Mouse (Mus musculus) lung, embryonic 15.5 days (tissue): ENCODE results near the gene 1810049J17Rik. TPM values are rescaled to one million over a fixed set of nuclear protein-coding genes. Genes with fewer than 3 reads are reported as not detected.

ENCODE experiments used
- ATAC-seq: fragments of 200-750 bp; cut with Nextera tagmentation; 2 replicates; pipeline ENCODE4 v1.8.0; 2017; ENCODE audit warnings: moderate number of reproducible peaks, borderline replicate concordance; ENCODE audit not compliant: low FRiP score, low TSS enrichment; ENCODE audit errors: extremely low read depth
- H3K27ac ChIP-seq: fragments of 300-500 bp; sonication (generic); 2 replicates; pipeline ENCODE4 v1.5.1; 2015; ENCODE audit warnings: moderate library complexity, mild to moderate bottlenecking, inconsistent platforms
- H3K27me3 ChIP-seq: fragments of 300-500 bp; sonication (generic); 2 replicates; pipeline ENCODE4 v1.6.1; 2015; ENCODE audit warnings: inconsistent platforms
- H3K36me3 ChIP-seq: fragments of 300-500 bp; sonication (generic); 2 replicates; pipeline ENCODE4 v1.6.1; 2015; ENCODE audit warnings: inconsistent platforms
- H3K4me1 ChIP-seq: fragments of 300-500 bp; sonication (generic); 2 replicates; pipeline ENCODE4 v1.6.1; 2015; ENCODE audit warnings: inconsistent platforms
- H3K4me2 ChIP-seq: fragments of 300-500 bp; sonication (generic); 2 replicates; pipeline ENCODE4 v1.6.1; 2015; ENCODE audit warnings: inconsistent platforms, mild to moderate bottlenecking, moderate library complexity
- H3K4me3 ChIP-seq: fragments of 300-500 bp; sonication (generic); 2 replicates; pipeline ENCODE4 v1.5.1; 2015; ENCODE audit warnings: mild to moderate bottlenecking, inconsistent platforms
- H3K9ac ChIP-seq: fragments of 300-500 bp; sonication (generic); 2 replicates; pipeline ENCODE4 v1.6.1; 2015; ENCODE audit warnings: inconsistent platforms
- H3K9me3 ChIP-seq: fragments of 300-500 bp; sonication (generic); 2 replicates; pipeline ENCODE4 v1.6.1; 2016; ENCODE audit warnings: inconsistent platforms
- WGBS: fragments of 180-500 bp; shearing (Covaris S2); methylation state at CpG from one replicate; pipeline ENCODE4 v1.1.7; 2015; 5-methylcytosine and 5-hydroxymethylcytosine counted together
- polyA plus RNA-seq: library from polyadenylated mRNA; unstranded; fragments of >200 nt; fragmentation: Nextera tagmentation; extraction: Ambion mirVana; gene quantifications from 2 replicates; pipeline ENCODE4 v1.2.1, GENCODE M21; 2015

Gene 1810049J17Rik
- polyA plus RNA-seq, 1 experiment from 2014 or later: 1.4 TPM

GRCm38 (mm10) chr15:12362001-12362700, 40.5 kb upstream of the 1810049J17Rik start:
- Histone ChIP-seq H3K4me3 (no peak overlapping the region), H3K4me1 (peaks cover 9% of the 10 kb centered on the region), H3K9ac (no peak overlapping the region), H3K27ac (no peak overlapping the region), H3K27me3 (no peaks in the 10 kb centered on the region), H3K36me3 (peaks cover 3% of the 10 kb centered on the region; the same call in 1 of the 2 replicates), H3K9me3 (no peaks in the 10 kb centered on the region), H3K4me2 (no peak overlapping the region)
- ATAC-seq: no peak
- WGBS: 81% methylated on average over 14 of the region's 14 CpGs

- Histone ChIP-seq H3K9me3 (no peaks in the 10 kb centered on the region), H3K36me3 (peaks cover 8% of the 10 kb centered on the region; the same call in 1 of the 2 replicates), H3K4me3 (no peak overlapping the region), H3K4me1 (no peaks in the 10 kb centered on the region), H3K4me2 (no peak overlapping the region), H3K27me3 (no peaks in the 10 kb centered on the region), H3K9ac (no peak overlapping the region), H3K27ac (no peak overlapping the region; the same call in 1 of the 2 replicates)
- ATAC-seq: no peak
- 66% methylated on average over 19 of the region's 19 CpGs for WGBS
Observed at GRCm38 (mm10) chr15:12360519-12361212, 39.0 kb upstream of the 1810049J17Rik start.

GRCm38 (mm10) chr15:12358384-12358783, 36.7 kb upstream of the 1810049J17Rik start:
- Histone ChIP-seq H3K4me1 (no peaks in the 10 kb centered on the region), H3K4me3 (no peak overlapping the region), H3K4me2 (no peak overlapping the region), H3K9ac (no peak overlapping the region), H3K27ac (no peak overlapping the region), H3K27me3 (no peaks in the 10 kb centered on the region), H3K9me3 (no peaks in the 10 kb centered on the region), H3K36me3 (peaks cover 22% of the 10 kb centered on the region; the same call in 1 of the 2 replicates)
- WGBS: 91% methylated on average over 5 of the region's 5 CpGs
- ATAC-seq: no peak

GRCm38 (mm10) chr15:12357459-12357858, 35.8 kb upstream of the 1810049J17Rik start:
- Histone ChIP-seq H3K27ac (no peak overlapping the region), H3K4me2 (no peak overlapping the region), H3K4me1 (no peaks in the 10 kb centered on the region), H3K9me3 (no peaks in the 10 kb centered on the region), H3K36me3 (peaks cover 30% of the 10 kb centered on the region; the same call in 1 of the 2 replicates), H3K4me3 (no peak overlapping the region), H3K9ac (no peak overlapping the region), H3K27me3 (no peaks in the 10 kb centered on the region)
- no peak for ATAC-seq

- no peak for ATAC-seq
- no peaks in the 10 kb centered on the region for H3K27me3 ChIP-seq
- H3K9me3 ChIP-seq: no peaks in the 10 kb centered on the region
- H3K9ac ChIP-seq: no peak overlapping the region
- no peak overlapping the region for H3K4me2 ChIP-seq
- no peaks in the 10 kb centered on the region for H3K4me1 ChIP-seq
- H3K4me3 ChIP-seq: no peak overlapping the region
- WGBS: 56% methylated on average over 7 of the region's 7 CpGs
- H3K36me3 ChIP-seq: peaks cover 43% of the 10 kb centered on the region; the same call in 1 of the 2 replicates
- H3K27ac ChIP-seq: 0 out of 2 replicates have a peak overlapping the region, but pooled peaks have one; percentile 36
Observed at GRCm38 (mm10) chr15:12355907-12356306, 34.2 kb upstream of the 1810049J17Rik start.

DNA sequence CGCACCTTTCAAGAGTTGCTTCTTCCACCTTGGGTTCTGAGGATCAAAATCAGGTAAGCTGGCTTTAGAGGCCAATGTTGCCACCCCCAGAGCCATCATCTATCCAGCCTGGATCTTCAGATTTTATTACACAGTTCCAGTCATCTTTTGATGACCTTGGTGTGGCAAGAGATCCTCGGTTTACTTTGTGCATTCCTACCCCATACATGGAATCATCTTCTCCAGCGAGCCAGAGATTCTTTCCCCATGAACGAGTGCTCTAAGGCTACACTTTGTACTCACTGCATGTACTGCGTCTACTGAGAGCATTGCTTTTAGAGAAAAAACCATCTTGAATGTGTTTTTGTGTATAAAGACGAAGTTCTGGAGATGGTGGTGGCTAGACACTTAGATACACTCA, 33.6 kb upstream of the 1810049J17Rik start:
- ATAC-seq: no peak
- H3K4me3 ChIP-seq: no peak overlapping the region
- 85% methylated on average over 6 of the region's 6 CpGs for WGBS
- no peak overlapping the region for H3K4me2 ChIP-seq
- no peaks in the 10 kb centered on the region for H3K27me3 ChIP-seq
- H3K9me3 ChIP-seq: no peaks in the 10 kb centered on the region
- no peak overlapping the region for H3K9ac ChIP-seq
- no peak overlapping the region for H3K27ac ChIP-seq
- no peaks in the 10 kb centered on the region for H3K4me1 ChIP-seq
- peaks cover 45% of the 10 kb centered on the region; the same call in 1 of the 2 replicates for H3K36me3 ChIP-seq

GRCm38 (mm10) chr15:12354281-12354810, 32.6 kb upstream of the 1810049J17Rik start:
- H3K27ac ChIP-seq: no peak overlapping the region
- no peak overlapping the region for H3K9ac ChIP-seq
- no peak overlapping the region for H3K4me2 ChIP-seq
- ATAC-seq: no peak
- H3K9me3 ChIP-seq: no peaks in the 10 kb centered on the region
- H3K4me3 ChIP-seq: no peak overlapping the region
- H3K27me3 ChIP-seq: no peaks in the 10 kb centered on the region
- H3K36me3 ChIP-seq: peaks cover 53% of the 10 kb centered on the region; the same call in 1 of the 2 replicates
- 96% methylated on average over 2 of the region's 2 CpGs for WGBS
- no peaks in the 10 kb centered on the region for H3K4me1 ChIP-seq

DNA sequence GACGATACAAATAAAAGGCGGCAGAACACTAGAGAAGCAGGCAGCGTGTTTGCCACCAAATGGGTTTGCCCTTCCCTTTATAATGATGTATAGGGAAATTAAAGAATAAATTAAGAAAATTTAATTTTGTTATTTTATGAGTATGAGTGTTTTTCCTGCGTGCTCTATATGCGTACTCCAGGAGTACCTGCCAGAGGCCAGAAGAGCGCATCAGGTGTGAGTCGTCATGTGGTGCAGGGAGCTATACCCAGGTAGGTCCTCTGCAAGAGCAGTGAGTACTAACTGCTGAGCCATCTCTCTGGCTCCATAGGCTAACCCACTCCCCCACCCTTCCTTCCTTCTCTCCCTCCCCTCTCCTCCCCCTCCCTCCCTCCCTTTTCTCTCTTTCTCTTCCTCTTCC, 29.8 kb upstream of the 1810049J17Rik start:
- 92% methylated on average over 7 of the region's 7 CpGs for WGBS
- Histone ChIP-seq H3K9ac (no peak overlapping the region), H3K4me1 (no peaks in the 10 kb centered on the region; the same call in 1 of the 2 replicates), H3K27me3 (no peaks in the 10 kb centered on the region), H3K4me2 (no peak overlapping the region), H3K36me3 (peaks cover 58% of the 10 kb centered on the region; the same call in 1 of the 2 replicates), H3K4me3 (no peak overlapping the region), H3K9me3 (no peaks in the 10 kb centered on the region), H3K27ac (no peak overlapping the region)
- ATAC-seq: no peak

DNA sequence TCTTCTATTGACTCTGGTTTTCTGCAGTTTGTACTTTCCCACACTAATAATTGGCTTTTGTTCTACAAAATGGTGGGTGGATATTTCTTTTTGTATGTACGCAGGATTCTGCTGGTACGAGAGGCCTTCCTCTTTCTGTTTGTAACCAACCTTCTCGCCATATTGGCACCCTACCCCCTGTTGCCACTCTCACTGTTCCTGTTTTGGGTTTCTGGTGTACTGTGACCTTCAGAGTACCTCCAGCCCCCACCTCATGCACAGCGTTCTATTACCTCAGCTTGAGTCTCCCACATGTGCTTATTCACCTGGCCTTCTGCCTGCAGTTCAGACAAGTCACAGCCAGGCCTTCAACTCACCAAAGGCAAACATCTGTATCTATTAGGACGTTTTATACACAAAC, 28.1 kb upstream of the 1810049J17Rik start:
- H3K36me3 ChIP-seq: peaks cover 49% of the 10 kb centered on the region
- no peaks in the 10 kb centered on the region for H3K27me3 ChIP-seq
- ATAC-seq: no peak
- H3K4me1 ChIP-seq: no peaks in the 10 kb centered on the region; the same call in 1 of the 2 replicates
- no peak overlapping the region for H3K27ac ChIP-seq
- no peak overlapping the region for H3K4me2 ChIP-seq
- H3K4me3 ChIP-seq: no peak overlapping the region
- WGBS: 83% methylated on average over 5 of the region's 5 CpGs
- no peaks in the 10 kb centered on the region for H3K9me3 ChIP-seq
- H3K9ac ChIP-seq: no peak overlapping the region

DNA sequence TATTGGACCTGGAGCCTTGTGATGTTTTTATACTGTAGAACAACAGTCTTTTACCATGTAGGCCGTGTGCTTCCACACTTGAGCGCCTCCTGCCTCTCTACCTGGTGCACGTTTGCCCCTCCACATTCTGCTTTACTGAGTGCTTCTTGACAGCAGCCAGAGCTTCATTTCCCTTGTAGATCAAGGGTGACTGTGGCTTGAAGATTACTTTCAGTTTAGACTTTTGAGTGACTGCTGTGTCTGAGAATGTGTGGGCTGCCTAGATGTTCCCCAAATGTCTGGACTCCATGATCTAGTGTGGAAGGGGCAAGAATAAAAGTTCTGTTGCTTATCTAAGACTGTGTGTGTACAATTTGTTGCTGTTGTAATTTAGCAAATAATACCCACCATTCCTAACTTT, 27.3 kb upstream of the 1810049J17Rik start:
- Histone ChIP-seq H3K36me3 (peaks cover 49% of the 10 kb centered on the region), H3K4me1 (no peaks in the 10 kb centered on the region; the same call in 1 of the 2 replicates), H3K4me3 (no peak overlapping the region), H3K4me2 (no peak overlapping the region), H3K27ac (no peak overlapping the region), H3K9ac (no peak overlapping the region), H3K27me3 (no peaks in the 10 kb centered on the region), H3K9me3 (no peaks in the 10 kb centered on the region)
- 74% methylated on average over 3 of the region's 3 CpGs for WGBS
- ATAC-seq: no peak

DNA sequence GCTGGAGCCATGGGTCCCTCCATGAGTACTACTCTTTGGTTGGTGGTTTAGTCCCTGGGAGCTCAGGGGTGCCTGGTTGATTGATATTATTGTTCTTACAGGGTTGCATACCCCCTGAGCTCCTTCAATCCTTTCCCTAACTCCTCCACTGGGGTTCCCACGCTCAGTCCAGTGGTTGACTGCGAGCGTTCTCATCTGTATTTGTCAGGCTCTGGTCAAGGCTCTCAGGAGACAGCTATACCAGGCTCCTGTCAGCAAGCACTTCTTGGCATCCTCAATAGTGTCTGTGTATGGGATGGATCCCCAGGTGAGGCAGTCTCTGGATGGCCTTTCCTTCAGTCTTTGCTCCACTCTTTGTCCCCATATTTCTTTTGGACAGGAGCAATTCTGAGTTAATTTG, 25.2 kb upstream of the 1810049J17Rik start:
- Histone ChIP-seq H3K27ac (no peak overlapping the region), H3K9me3 (no peaks in the 10 kb centered on the region), H3K9ac (no peak overlapping the region), H3K4me3 (no peak overlapping the region), H3K4me2 (no peak overlapping the region), H3K4me1 (no peaks in the 10 kb centered on the region; the same call in 1 of the 2 replicates), H3K36me3 (peaks cover 49% of the 10 kb centered on the region), H3K27me3 (no peaks in the 10 kb centered on the region)
- 85% methylated on average over 3 of the region's 3 CpGs for WGBS
- ATAC-seq: no peak

GRCm38 (mm10) chr15:12341401-12341758, 19.7 kb upstream of the 1810049J17Rik start:
- Histone ChIP-seq H3K4me2 (no peak overlapping the region), H3K27ac (no peak overlapping the region), H3K27me3 (no peaks in the 10 kb centered on the region), H3K9me3 (no peaks in the 10 kb centered on the region), H3K36me3 (peaks cover 24% of the 10 kb centered on the region), H3K4me3 (no peak overlapping the region), H3K9ac (no peak overlapping the region), H3K4me1 (peaks cover 2% of the 10 kb centered on the region; the same call in 1 of the 2 replicates)
- WGBS: 41% methylated on average over 4 of the region's 4 CpGs
- ATAC-seq: no peak
